Mouse (Mus musculus) liver, postnatal 0 days (tissue): ENCODE results near the gene Nrm. TPM values are rescaled to one million over a fixed set of nuclear protein-coding genes. Genes with fewer than 3 reads are reported as not detected.

Experiments used
- ATAC-seq: fragments of 200-750 bp; cut with Nextera tagmentation; 2 replicates; pipeline ENCODE4 v1.8.0; 2017; ENCODE audit warnings: mild to moderate bottlenecking, moderate library complexity
- DNase-seq: peaks from one replicate; pipeline ENCODE4 v3.0.0-alpha.2; 2016
- H3K27ac ChIP-seq: fragments of 300-500 bp; sonication (generic); 2 replicates; pipeline ENCODE4 v1.5.1; 2014; ENCODE audit warnings: antibody characterized with exemption, moderate library complexity, mild to moderate bottlenecking, low read depth
- H3K27me3 ChIP-seq: fragments of 300-500 bp; sonication (generic); 2 replicates; pipeline ENCODE4 v1.6.1; 2014; ENCODE audit warnings: low read length, control low read depth, mixed read lengths; ENCODE audit not compliant: insufficient read depth
- H3K36me3 ChIP-seq: fragments of 300-500 bp; sonication (generic); replicated peaks from 2 replicates; pipeline ENCODE4 v1.6.1; 2014; ENCODE audit warnings: mild to moderate bottlenecking, control low read depth, low read length, moderate library complexity, mixed read lengths; ENCODE audit not compliant: insufficient read depth
- H3K4me1 ChIP-seq: fragments of 300-500 bp; sonication (generic); 2 replicates; pipeline ENCODE4 v1.6.1; 2014; ENCODE audit warnings: antibody characterized with exemption, mild to moderate bottlenecking, control low read depth; ENCODE audit not compliant: insufficient read depth
- H3K4me2 ChIP-seq: fragments of 300-500 bp; sonication (generic); 2 replicates; pipeline ENCODE4 v1.6.1; 2014; ENCODE audit warnings: low read depth, mild to moderate bottlenecking, low read length, moderate library complexity, mixed read lengths
- H3K4me3 ChIP-seq: fragments of 300-500 bp; sonication (generic); 2 replicates; pipeline ENCODE4 v1.5.1; 2014; ENCODE audit warnings: low read depth, low read length
- H3K9ac ChIP-seq: fragments of 300-500 bp; sonication (generic); replicated peaks from 2 replicates; pipeline ENCODE4 v1.6.1; 2014; ENCODE audit warnings: mild to moderate bottlenecking, moderate library complexity
- H3K9me3 ChIP-seq: fragments of 300-500 bp; sonication (generic); 2 replicates; pipeline ENCODE4 v1.6.1; 2016; ENCODE audit warnings: mild to moderate bottlenecking, control low read depth, low read length, mixed read lengths
- CTCF ChIP-seq: sonication (generic); IDR thresholded peaks from 2 replicates; pipeline ENCODE4 v1.5.1; 2016; ENCODE audit warnings: antibody characterized with exemption, low read depth
- EP300 ChIP-seq: IDR thresholded peaks from 2 replicates; pipeline ENCODE4 v1.6.1; 2016; ENCODE audit warnings: antibody characterized with exemption, low read depth, mild to moderate bottlenecking
- WGBS: fragments of 180-500 bp; shearing (Covaris S2); extraction: QIAGEN DNeasy Blood & Tissue Kit; methylation state at CpG from one replicate; pipeline ENCODE4 v1.1.7; 2014; ENCODE audit not compliant: insufficient replicate concordance; 5-methylcytosine and 5-hydroxymethylcytosine counted together
- polyA plus RNA-seq: library from polyadenylated mRNA; unstranded; fragments of >200 nt; fragmentation: Nextera tagmentation; extraction: Ambion mirVana; gene quantifications from 2 replicates; pipeline ENCODE4 v1.2.1, GENCODE M21; 2015

Nrm gene
- polyA plus RNA-seq, 1 experiment from 2014 or later, result 15.8 TPM

- Histone ChIP-seq H3K4me2 (peak within 1 kb of the TSS; percentile 93), H3K4me3 (peak within 1 kb of the TSS; percentile 74), H3K9me3 (no peaks in the 10 kb centered on the region), H3K27me3 (no peaks in the 10 kb centered on the region), H3K36me3 (peaks cover 20% of the 10 kb centered on the region), H3K9ac (peak within 1 kb of the TSS; percentile 81), H3K4me1 (peaks cover 31% of the 10 kb centered on the region), H3K27ac (peak within 1 kb of the TSS; percentile 88)
- WGBS, result 2% methylated on average over 39 of the region's 47 CpGs
- ATAC-seq (peak; percentile 86), DNase-seq (peak; percentile 93)
- TF ChIP-seq CTCF (no peak), EP300 (no peak; the same call in 1 of the 2 replicates)
Observed at GRCm38 (mm10) chr17:35822964-35823937, 37.9 kb upstream of the Nrm start, which contains the start of gene Flot1. Flot1 (plus strand) TSS chr17:35823230.

GRCm38 (mm10) chr17:35824402-35824801 lies 36.7 kb upstream of the Nrm start:
- DNase-seq, result peak; percentile 62
- H3K4me3 ChIP-seq, result peak overlapping the region; percentile 74
- peak overlapping the region; percentile 93 for H3K4me2 ChIP-seq
- peak overlapping the region; percentile 88 for H3K27ac ChIP-seq
- ATAC-seq, result no peak
- H3K4me1 ChIP-seq, result peaks cover 32% of the 10 kb centered on the region
- peaks cover 26% of the 10 kb centered on the region for H3K36me3 ChIP-seq
- no peaks in the 10 kb centered on the region for H3K27me3 ChIP-seq
- peak; percentile 76 for TF ChIP-seq CTCF
- no peak for TF ChIP-seq EP300
- peak overlapping the region; percentile 81; the same call in 1 of the 2 replicates for H3K9ac ChIP-seq
- H3K9me3 ChIP-seq, result no peaks in the 10 kb centered on the region
- 66% methylated on average over 7 of the region's 7 CpGs for WGBS

- Histone ChIP-seq H3K4me1 (peaks cover 37% of the 10 kb centered on the region), H3K9ac (no peak overlapping the region), H3K4me3 (no peak overlapping the region), H3K36me3 (peaks cover 30% of the 10 kb centered on the region), H3K9me3 (no peaks in the 10 kb centered on the region), H3K27me3 (no peaks in the 10 kb centered on the region), H3K27ac (no peak overlapping the region), H3K4me2 (no peak overlapping the region)
- TF ChIP-seq CTCF (no peak), EP300 (no peak)
- ATAC-seq, result no peak
- 84% methylated on average over 13 of the region's 13 CpGs for WGBS
- no peak for DNase-seq
Observed at GRCm38 (mm10) chr17:35825109-35825850, 35.8 kb upstream of the Nrm start.

GRCm38 (mm10) chr17:35829737-35830136 lies 31.4 kb upstream of the Nrm start:
- Histone ChIP-seq H3K9ac (0 out of 2 replicates have a peak overlapping the region, but pooled peaks have one; percentile 21), H3K27me3 (no peaks in the 10 kb centered on the region), H3K27ac (peak overlapping the region; percentile 18; the same call in 1 of the 2 replicates), H3K9me3 (no peaks in the 10 kb centered on the region), H3K4me2 (peak overlapping the region; percentile 51), H3K4me1 (peaks cover 23% of the 10 kb centered on the region), H3K36me3 (peaks cover 59% of the 10 kb centered on the region), H3K4me3 (no peak overlapping the region)
- peak; percentile 84 for ATAC-seq
- TF ChIP-seq EP300 (no peak), CTCF (peak; percentile 99)
- WGBS, result 5% methylated on average over 21 of the region's 21 CpGs
- peak; percentile 91 for DNase-seq

- no peak for DNase-seq
- no peak overlapping the region for H3K4me3 ChIP-seq
- WGBS, result 73% methylated on average over 8 of the region's 8 CpGs
- TF ChIP-seq EP300, result no peak
- TF ChIP-seq CTCF, result no peak
- H3K27me3 ChIP-seq, result no peaks in the 10 kb centered on the region
- ATAC-seq, result no peak
- no peak overlapping the region for H3K4me2 ChIP-seq
- H3K4me1 ChIP-seq, result peaks cover 43% of the 10 kb centered on the region
- peaks cover 57% of the 10 kb centered on the region for H3K36me3 ChIP-seq
- H3K27ac ChIP-seq, result peak overlapping the region; percentile 34; the same call in 1 of the 2 replicates
- H3K9ac ChIP-seq, result no peak overlapping the region
- no peaks in the 10 kb centered on the region for H3K9me3 ChIP-seq
Observed at GRCm38 (mm10) chr17:35832400-35833238, 28.5 kb upstream of the Nrm start.
